Mouse (Mus musculus): ENCODE results near the gene Epha4.

Gene Epha4

DNA sequence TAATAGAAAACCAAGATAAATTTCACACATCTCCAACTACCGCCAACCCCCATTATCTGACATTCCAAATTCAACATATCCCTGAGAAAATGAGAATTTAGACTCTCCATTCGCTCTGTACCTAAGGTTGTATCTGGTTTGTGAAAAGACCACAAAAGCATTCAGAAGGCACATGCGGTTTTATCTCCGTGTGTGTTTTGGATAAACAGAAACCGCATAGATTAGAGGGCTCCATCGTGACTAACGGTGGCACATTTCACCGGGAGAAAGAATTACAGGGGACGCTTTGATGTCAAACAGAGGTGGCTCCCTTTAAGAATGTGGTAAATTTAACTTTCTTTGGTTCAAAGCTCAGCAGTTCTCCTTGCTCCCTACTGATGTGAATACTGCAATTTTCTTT is 107.5 kb downstream of the Epha4 start:
- DNase-seq (ENCODE audit: low spot score in 2 of 2): no peak

- DNase-seq (ENCODE audit: low spot score in 2 of 2): no peak
Measured at GRCm38 (mm10) chr1:77406631-77407030, 108.3 kb downstream of the Epha4 start.

DNA sequence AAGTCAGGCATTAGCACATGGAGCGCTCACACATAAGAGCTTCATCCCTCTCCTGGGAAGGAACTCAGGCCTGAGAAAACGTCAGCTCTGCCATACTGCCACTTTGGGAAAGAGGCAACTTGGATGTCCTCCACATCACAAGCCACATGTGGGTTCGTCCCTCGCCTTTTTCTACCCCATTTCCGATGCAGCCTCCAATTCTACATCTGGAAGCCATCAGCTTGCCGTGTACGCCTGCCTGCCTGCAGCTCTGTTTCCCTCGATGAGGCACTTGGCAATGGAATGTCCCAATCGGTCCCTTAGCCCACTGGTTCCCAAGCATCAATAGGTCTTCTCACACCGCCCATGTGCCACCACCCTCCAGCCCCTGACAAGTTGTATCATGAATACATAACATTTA is 110.4 kb downstream of the Epha4 start:
- no peak for DNase-seq (ENCODE audit: low spot score in 2 of 2)

DNA sequence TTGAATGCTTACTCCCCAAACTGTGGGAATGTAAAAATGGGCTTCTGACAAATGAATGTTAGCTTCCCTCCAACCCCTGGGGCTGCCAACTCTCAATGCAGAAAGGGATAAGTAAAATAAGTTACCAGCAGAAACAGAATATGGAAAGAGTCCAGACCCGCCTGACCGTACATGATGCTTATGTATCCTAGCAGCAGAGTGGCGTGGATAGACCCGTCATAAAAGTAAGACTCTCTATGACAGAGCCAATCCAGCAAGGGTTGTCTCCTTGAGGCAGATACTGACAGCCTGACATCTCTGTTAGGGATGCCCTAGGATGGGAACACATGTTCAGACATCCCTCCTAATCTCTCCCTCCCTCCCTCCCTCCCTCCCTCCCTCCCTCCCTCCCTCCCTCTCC is 111.9 kb downstream of the Epha4 start:
- no peak for DNase-seq (ENCODE audit: low spot score in 2 of 2)

DNA sequence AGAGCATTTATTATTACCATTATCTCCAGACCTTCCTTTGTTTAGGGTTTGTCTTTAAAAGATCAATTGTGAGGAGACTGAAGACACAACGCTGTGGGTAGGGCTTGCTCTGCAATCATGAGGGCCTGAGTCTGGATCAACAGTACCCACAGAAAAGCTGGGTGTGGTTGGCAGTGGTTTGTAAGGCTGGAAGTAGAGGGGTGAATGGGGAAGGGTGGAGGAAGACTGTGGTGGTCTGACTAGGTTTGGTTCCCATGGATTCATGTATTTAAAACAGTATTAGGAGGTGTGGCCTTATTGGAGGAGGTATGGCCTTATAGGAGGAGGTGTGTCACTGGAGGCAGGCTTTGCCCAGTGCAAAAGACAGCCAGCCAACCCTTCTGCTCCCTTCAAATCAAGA is 113.4 kb downstream of the Epha4 start:
- DNase-seq (ENCODE audit: low spot score in 2 of 2): no peak

DNA sequence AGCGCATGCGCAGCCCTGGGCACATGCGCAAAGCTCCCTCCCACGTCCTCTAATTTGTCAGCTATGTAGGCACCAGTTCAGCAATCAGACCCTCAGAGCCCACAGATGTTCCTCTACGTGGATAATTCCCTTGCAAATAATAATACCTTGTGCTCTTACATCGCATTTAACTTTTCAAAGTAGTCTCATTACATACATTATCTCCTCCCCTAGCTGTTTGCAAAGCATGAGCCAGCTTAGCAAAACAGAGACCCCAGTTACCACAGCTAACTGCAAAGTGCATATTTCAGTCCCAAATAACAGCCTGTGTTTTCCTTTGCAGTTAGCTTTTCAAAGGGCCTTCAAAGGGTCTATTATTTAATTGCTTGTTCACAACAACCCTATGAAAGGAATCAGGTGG is 123.3 kb downstream of the Epha4 start:
- no peak for DNase-seq (ENCODE audit: low spot score in 2 of 2)

- no peak for DNase-seq (ENCODE audit: low spot score in 2 of 2)
Measured at GRCm38 (mm10) chr1:77389069-77389468, 125.8 kb downstream of the Epha4 start.

GRCm38 (mm10) chr1:77388556-77388955 is 126.3 kb downstream of the Epha4 start:
- no peak for DNase-seq (ENCODE audit: low spot score in 2 of 2)

DNA sequence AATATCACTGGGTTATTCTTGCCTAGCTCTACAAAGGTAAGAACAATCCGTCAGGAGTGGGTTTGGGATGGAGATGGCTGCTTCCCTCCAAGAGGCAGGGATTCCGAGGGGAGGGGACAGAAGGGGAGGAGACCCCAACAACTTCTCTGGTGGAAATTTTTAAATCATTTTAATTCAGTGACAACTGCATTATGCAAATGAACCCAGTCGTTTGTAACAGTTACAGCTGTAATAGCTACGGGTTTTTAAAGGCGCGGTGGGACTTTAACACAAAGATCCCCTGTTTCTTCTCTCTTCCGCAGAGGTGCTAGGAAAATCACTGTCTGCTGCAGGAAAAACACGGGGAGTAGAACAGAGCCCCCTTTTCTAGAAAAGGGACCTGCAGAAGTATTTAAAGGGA is 129.3 kb downstream of the Epha4 start:
- no peak for DNase-seq (ENCODE audit: low spot score in 2 of 2)

DNA sequence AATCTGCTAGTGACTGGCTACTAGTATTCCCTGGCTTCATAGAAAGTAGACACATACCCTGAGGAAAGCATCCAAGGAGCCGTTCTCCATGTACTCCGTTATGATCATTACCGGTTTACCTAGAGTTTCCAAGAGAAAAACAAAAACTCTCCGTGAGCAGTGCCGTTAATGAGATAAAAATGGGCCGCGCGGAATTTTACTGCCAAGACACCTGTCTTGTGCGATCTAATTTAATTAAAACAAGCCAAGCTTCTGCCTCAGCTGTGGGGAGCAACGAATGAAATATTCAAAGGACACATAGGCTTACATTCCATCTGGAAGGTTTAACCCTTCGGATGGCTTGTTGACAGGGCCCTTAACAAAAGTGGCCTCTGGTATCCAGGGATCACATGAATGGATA is 131.4 kb downstream of the Epha4 start:
- no peak for DNase-seq (ENCODE audit: low spot score in 2 of 2)

DNA sequence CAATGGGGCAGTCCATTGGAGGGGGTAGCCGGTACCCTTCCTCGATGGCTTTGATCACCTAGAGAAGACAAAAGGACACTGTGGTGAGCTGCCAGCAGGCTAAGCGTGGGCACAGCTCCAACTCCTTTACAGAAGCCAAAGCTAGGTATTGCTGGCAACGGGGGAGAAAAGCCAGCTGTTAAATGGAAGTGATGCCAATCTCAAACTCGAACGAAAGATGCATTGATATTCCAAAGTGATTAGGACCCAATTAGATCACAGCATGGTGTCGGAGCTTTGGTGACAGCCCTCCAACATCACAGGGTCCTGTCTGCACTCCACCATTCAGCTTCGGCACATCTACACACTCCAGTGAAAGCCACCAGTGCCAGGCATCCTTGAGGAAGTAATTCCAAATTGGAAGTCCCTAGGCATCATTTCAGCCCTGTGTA is 137.3 kb downstream of the Epha4 start:
- DNase-seq (ENCODE audit: low spot score in 2 of 2): no peak

GRCm38 (mm10) chr1:77374054-77374453 is 140.8 kb downstream of the Epha4 start:
- no peak for DNase-seq (ENCODE audit: low spot score in 2 of 2)

DNA sequence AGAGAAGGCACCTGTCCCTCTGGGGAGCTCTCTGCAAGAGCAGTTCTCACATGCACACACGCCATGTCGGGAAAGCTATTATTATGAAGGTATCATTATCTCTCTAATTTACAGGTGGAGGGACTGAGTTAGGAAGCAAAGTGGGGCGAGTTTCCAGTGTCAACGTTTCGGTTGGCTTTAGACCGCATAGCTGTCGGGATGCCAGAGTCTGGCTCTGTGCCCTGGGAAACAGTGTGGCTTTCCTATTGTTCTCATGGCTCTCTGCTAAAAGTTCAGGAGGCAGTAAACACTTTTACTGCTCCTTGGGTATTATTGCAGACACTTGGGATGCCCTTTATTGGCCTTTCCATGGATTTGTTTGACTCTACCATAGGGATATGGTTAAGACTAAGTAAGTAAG is 144.0 kb downstream of the Epha4 start:
- DNase-seq (ENCODE audit: low spot score in 2 of 2): no peak

DNA sequence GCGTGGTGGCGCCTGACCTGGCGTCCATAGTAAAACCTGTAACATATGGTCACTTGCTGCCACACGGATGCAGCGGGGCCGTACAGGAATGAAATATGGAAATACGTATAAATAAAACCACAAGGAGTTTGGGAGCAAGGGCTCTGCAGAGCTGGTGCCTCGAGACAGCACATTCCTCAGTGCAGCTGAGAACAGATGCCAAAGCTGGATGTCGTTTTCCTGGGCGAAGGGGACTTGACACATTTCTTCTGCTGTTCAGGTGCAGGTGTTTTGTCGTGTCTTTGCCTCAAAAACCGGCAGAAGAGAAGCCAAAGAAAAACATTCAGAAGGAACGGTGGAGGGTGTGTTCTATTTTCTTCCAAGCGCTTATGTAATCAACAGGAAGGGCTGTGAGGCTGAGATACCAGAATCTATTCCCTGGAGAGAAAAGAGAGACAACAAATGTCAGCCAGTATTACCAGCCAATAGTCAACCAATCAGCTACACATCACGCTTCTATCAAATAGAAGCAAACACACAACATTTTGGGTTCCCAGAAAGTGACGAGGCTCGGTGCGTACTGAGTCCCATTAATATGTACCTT is 145.5 kb downstream of the Epha4 start:
- DNase-seq (ENCODE audit: low spot score in 2 of 2): no peak

- DNase-seq (ENCODE audit: low spot score in 2 of 2): no peak
Measured at GRCm38 (mm10) chr1:77365850-77366249, 149.0 kb downstream of the Epha4 start.

DNA sequence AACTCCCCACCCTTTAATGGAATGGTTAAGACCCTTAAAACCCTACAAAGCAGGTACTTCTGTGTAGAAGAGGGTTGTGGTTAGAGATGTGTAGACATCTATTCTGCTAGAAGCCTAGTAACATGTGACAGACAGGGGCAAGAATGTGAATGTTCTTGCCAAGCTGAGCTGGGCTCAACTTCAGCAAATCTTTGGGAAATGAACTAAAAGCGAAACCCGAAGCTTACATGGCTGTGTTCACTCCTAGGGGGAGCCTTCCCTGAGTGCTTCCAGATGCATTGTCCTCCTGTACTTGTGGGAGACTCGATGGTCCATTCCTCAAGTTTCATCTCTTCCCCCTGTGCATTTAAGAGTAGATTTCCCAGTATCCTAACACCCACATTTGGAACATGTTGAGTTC is 150.3 kb downstream of the Epha4 start:
- no peak for DNase-seq (ENCODE audit: low spot score in 2 of 2)

GRCm38 (mm10) chr1:77363848-77364247 is 151.0 kb downstream of the Epha4 start:
- no peak for DNase-seq (ENCODE audit: low spot score in 2 of 2)

DNA sequence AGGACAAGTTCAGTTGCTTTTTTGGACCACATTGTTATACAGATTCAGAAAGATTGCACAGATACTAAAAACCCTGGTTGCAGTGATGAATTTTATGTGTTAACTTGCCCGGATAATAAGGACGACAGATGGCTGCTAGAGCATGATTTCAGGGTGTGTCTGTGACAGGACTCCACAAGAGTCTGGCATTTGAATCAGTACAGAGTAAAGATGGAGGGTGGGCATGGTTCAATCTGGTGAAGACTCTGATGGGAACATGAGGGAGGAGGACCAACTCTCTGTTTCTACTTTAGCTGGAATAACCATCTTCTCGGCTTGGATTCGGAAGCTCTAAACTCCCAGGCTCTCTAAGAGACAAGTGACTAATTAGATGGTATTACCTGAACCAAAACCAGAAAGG is 168.4 kb downstream of the Epha4 start:
- DNase-seq (ENCODE audit: low spot score in 2 of 2): no peak

- DNase-seq (ENCODE audit: low spot score in 2 of 2): no peak
Measured at GRCm38 (mm10) chr1:77343792-77344191, 171.1 kb downstream of the Epha4 start.

- no peak for DNase-seq (ENCODE audit: low spot score in 2 of 2)
Measured at GRCm38 (mm10) chr1:77339701-77340100, 175.2 kb downstream of the Epha4 start.

DNA sequence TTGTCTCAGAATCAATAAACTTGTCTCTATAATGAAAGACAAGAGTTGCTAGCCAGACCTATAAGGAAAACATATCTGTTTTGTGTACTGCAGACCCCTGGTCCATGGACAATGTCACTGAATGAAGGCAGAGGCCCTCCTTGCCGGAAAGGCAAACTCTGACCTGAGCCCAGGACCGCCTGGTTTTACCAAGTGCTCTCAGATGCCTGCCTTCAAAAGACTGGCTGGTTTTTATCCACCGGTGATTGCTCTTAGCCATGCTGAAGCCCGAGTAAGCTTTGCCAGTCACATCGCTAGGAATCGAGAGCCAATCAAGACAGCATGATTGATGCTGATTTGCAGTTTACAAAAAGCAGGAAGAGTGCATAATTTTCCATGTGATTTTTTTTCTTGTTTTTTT is 176.5 kb downstream of the Epha4 start:
- no peak for DNase-seq (ENCODE audit: low spot score in 2 of 2)

- DNase-seq (ENCODE audit: low spot score in 2 of 2): no peak
Measured at GRCm38 (mm10) chr1:77336937-77337336, 178.0 kb downstream of the Epha4 start.

- no peak for DNase-seq (ENCODE audit: low spot score in 2 of 2)
Measured at GRCm38 (mm10) chr1:77318597-77319127, 196.2 kb downstream of the Epha4 start.
